Comparison of ENCODE assay signal across 8 mouse cellular contexts in the genomic region with DNA sequence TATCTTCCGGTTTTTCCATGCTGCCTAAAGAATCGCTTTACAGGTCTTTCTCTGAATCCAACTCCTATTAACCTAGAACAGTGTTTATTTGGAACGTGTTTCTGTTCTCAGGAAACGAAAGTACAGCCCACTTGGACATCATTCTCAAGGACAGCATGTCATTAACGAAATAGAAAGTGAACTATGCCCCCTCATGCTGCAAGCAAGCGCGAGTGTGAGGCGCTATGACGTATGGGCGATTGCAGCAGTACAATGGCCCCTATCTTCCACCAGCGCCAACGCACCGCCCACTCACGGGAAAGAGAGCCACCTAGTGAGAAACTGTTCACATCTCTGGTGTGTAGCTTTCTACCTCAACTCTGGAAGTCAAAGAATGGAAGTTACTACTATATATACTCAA. TPM values are rescaled to one million over a fixed set of nuclear protein-coding genes. Genes with fewer than 3 reads are reported as not detected.
A peak's percentile ranks its signal among the peaks of the same experiment; 100 is the strongest.
DNase-seq lines count a peak whose midpoint lies in the region; ATAC-seq lines count a peak whose summit lies in the region.

No protein-coding gene starts in this region.

- WGBS in hindbrain, embryonic 16.5 days, result under 1% methylated on average over 14 of the region's 14 CpGs

- peak overlapping the region; percentile 78 for H3K27ac ChIP-seq in hindbrain, embryonic 16.5 days (ENCODE audit: low read depth, low read length)

- peak overlapping the region; percentile 41 for H3K4me3 ChIP-seq in hindbrain, embryonic 16.5 days (ENCODE audit: low read length)

- DNase-seq in ZHBTc4 (ENCODE audit: low read depth, low spot score), result peak; percentile 84
- peak; percentile 48 to 61 for DNase-seq in cerebellum, postnatal 4 days (ENCODE audit: low spot score in 2 of 2)
- peak; percentile 83 for DNase-seq in gastrocnemius, adult 18-20 months (ENCODE audit: low spot score)
- peak; percentile 63 for DNase-seq in left cerebral cortex, adult 11 months (ENCODE audit: low spot score)
- DNase-seq in lung, postnatal 36 days, result peak; percentile 94
- peak; percentile 85 for DNase-seq in retina, embryonic 14.5 days (ENCODE audit: low spot score)
- DNase-seq in thymus, postnatal 36 days, result peak; percentile 81 to 86

- H3K9ac ChIP-seq in hindbrain, embryonic 16.5 days (ENCODE audit: low read depth, low read length), result peak overlapping the region; percentile 51; the same call in 1 of the 2 replicates

- H3K27me3 ChIP-seq in hindbrain, embryonic 16.5 days (replicated peaks; ENCODE audit: control insufficient read depth, insufficient read depth, low read length), result no peaks in the 10 kb centered on the region

- H3K4me2 ChIP-seq in hindbrain, embryonic 16.5 days (ENCODE audit: low read length), result peak overlapping the region; percentile 96

- peaks cover 15% of the 10 kb centered on the region for H3K4me1 ChIP-seq in hindbrain, embryonic 16.5 days (ENCODE audit: control insufficient read depth, insufficient read depth, low read depth, low read length)

- no peaks in the 10 kb centered on the region for H3K9me3 ChIP-seq in hindbrain, embryonic 16.5 days (ENCODE audit: control insufficient read depth, low read length)

- no peaks in the 10 kb centered on the region for H3K36me3 ChIP-seq in hindbrain, embryonic 16.5 days (ENCODE audit: control insufficient read depth, insufficient read depth, low read length)

- ATAC-seq in hindbrain, embryonic 16.5 days, result peak; percentile 55

RNA-seq across cellular contexts. Expression of gene Smg7, which starts 2.0 kb away (rescaled TPM):
- total RNA-seq in gastrocnemius, adult 18-20 months (2021), result 10 to 100 TPM; 37.3 to 38.9 TPM
- 27.3 and 32.6 TPM in 2 replicates for polyA plus RNA-seq in hindbrain, embryonic 16.5 days (2015; fragmentation: Nextera tagmentation; extraction: Ambion mirVana)

RNA-seq across cellular contexts. Expression of gene Nmnat2, which starts 50.3 kb away (rescaled TPM):
- under 1 TPM; 0.43 to 0.80 TPM for total RNA-seq in gastrocnemius, adult 18-20 months (2021)
- 75.4 and 83.4 TPM in 2 replicates for polyA plus RNA-seq in hindbrain, embryonic 16.5 days (2015; fragmentation: Nextera tagmentation; extraction: Ambion mirVana)

Comparison
In these comparisons a context has a peak if more than half of its experiments do, and no peak if none do; other contexts are left out.
1. Peak in every context shown above with its lines: DNase-seq, ATAC-seq, H3K4me3 ChIP-seq and H3K27ac ChIP-seq.